Mouse (Mus musculus) stomach, embryonic 16.5 days (tissue): ENCODE results near the gene Asna1. TPM values are rescaled to one million over a fixed set of nuclear protein-coding genes. Genes with fewer than 3 reads are reported as not detected.

ENCODE experiments used
- ATAC-seq: fragments of 200-750 bp; cut with Nextera tagmentation; 2 replicates; pipeline ENCODE4 v1.8.0; 2017; ENCODE audit warnings: moderate number of reproducible peaks, moderate TSS enrichment; ENCODE audit not compliant: insufficient read depth, low FRiP score
- H3K27ac ChIP-seq: fragments of 300-500 bp; sonication (generic); 2 replicates; pipeline ENCODE4 v1.5.1; 2014; ENCODE audit warnings: low read length
- H3K27me3 ChIP-seq: fragments of 300-500 bp; sonication (generic); 2 replicates; pipeline ENCODE4 v1.6.1; 2014; ENCODE audit warnings: low read length, control low read depth, mixed read lengths; ENCODE audit not compliant: control insufficient read depth, insufficient read depth
- H3K36me3 ChIP-seq: fragments of 300-500 bp; sonication (generic); 2 replicates; pipeline ENCODE4 v1.6.1; 2014; ENCODE audit warnings: low read length; ENCODE audit not compliant: control insufficient read depth, insufficient read depth
- H3K4me1 ChIP-seq: fragments of 300-500 bp; sonication (generic); 2 replicates; pipeline ENCODE4 v1.6.1; 2014; ENCODE audit warnings: low read length, control low read depth, mixed read lengths; ENCODE audit not compliant: control insufficient read depth, insufficient read depth
- H3K4me2 ChIP-seq: fragments of 300-500 bp; sonication (generic); 2 replicates; pipeline ENCODE4 v1.6.1; 2014; ENCODE audit warnings: low read depth, low read length, mixed read lengths
- H3K4me3 ChIP-seq: fragments of 300-500 bp; sonication (generic); replicated peaks from 2 replicates; pipeline ENCODE4 v1.5.1; 2014; ENCODE audit warnings: mild to moderate bottlenecking, low read length
- H3K9ac ChIP-seq: fragments of 300-500 bp; sonication (generic); 2 replicates; pipeline ENCODE4 v1.6.1; 2014; ENCODE audit warnings: low read length
- H3K9me3 ChIP-seq: fragments of 300-500 bp; sonication (generic); replicated peaks from 2 replicates; pipeline ENCODE4 v1.6.1; 2016; ENCODE audit warnings: low read length, control low read depth; ENCODE audit not compliant: control insufficient read depth
- WGBS: fragments of 180-500 bp; shearing (Covaris S2); extraction: QIAGEN DNeasy Blood & Tissue Kit; methylation state at CpG from one replicate; pipeline ENCODE4 v1.1.7; 2014; 5-methylcytosine and 5-hydroxymethylcytosine counted together
- polyA plus RNA-seq: library from polyadenylated mRNA; unstranded; fragments of >200 nt; fragmentation: Nextera tagmentation; extraction: Ambion mirVana; gene quantifications from 2 replicates; pipeline ENCODE4 v1.2.1, GENCODE M21; 2015

Gene Asna1
- polyA plus RNA-seq, 1 experiment from 2014 or later, result 108 TPM

DNA sequence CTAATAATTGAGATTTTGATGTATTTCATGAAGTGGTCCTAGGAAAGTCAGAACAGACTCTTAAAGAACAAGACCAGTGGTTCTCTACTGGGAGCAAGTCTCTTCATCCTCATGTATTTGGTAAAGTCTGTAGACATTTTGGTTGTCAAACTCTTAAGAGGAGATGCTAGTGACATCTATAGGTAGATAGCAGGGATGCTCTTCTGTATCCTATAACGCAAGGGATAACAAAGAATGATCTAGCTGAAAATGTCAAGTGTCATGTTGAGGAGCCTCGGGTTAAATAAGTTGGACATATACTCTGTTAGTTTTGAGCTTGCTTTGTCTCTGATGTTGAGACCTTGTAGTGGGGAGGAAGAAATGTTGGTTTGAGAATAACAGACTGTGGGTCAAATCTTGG, 2.8 kb upstream of the Asna1 start:
- peaks cover 34% of the 10 kb centered on the region for H3K4me1 ChIP-seq
- peak overlapping the region; percentile 100 for H3K9ac ChIP-seq
- no peak for ATAC-seq
- 7% methylated on average over 2 of the region's 2 CpGs for WGBS
- H3K27me3 ChIP-seq, result no peaks in the 10 kb centered on the region
- H3K9me3 ChIP-seq, result no peaks in the 10 kb centered on the region
- H3K27ac ChIP-seq, result no peak overlapping the region
- peaks cover 11% of the 10 kb centered on the region; the same call in 1 of the 2 replicates for H3K36me3 ChIP-seq
- peak overlapping the region; percentile 100 for H3K4me3 ChIP-seq
- peak overlapping the region; percentile 99 for H3K4me2 ChIP-seq

GRCm38 (mm10) chr8:85027516-85027855, 2.4 kb upstream of the Asna1 start:
- 1% methylated on average over 13 of the region's 13 CpGs for WGBS
- H3K9ac ChIP-seq, result peak overlapping the region; percentile 100
- H3K27me3 ChIP-seq, result no peaks in the 10 kb centered on the region
- H3K4me1 ChIP-seq, result peaks cover 34% of the 10 kb centered on the region
- H3K4me2 ChIP-seq, result peak overlapping the region; percentile 99
- ATAC-seq, result no peak
- H3K4me3 ChIP-seq, result peak overlapping the region; percentile 100
- no peaks in the 10 kb centered on the region for H3K9me3 ChIP-seq
- H3K36me3 ChIP-seq, result peaks cover 11% of the 10 kb centered on the region; the same call in 1 of the 2 replicates
- peak overlapping the region; percentile 93 for H3K27ac ChIP-seq

DNA sequence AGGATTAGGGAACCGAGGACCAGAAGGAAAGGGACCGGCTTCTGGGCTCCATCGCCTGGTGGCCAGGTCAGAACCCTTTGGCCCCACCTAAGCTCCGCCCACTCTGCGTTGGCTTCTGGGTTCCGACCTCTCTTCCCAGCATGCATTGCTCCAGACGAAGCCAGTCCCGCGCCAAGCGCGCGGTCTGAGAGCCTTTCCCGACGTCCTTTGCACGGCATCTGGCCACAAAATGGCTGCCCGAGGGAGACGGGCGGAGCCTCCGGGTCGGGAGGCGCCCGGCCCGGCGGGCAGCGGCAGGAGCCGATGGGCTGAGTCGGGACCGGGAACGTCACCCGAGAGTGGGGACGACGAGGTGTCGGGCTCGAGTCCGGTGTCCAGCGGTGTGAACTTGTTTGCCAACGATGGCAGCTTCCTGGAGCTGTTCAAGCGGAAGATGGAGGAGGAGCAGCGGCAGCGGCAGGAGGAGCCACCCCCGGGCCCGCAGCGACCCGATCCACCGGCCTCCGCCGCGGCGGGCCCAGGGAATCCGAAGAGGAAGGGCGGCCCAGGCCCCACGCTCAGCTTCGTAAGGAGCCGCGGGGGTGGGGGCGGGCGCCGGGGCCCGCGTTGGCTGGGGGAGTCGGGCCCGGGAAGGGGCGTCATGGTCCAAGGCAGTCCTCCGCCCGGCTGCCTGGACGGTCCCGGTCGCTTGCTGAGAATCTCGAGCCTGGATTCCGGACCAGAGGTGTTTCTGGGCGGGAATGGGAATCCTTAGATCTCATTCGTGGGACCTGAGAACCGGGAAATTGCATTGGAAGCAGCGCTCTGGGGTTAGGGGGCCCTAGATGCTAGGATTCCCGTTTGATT, 1.8 kb upstream of the Asna1 start, which contains the start of gene Trir:
TSS of gene Trir (plus strand) at position 154 of the 846 bp plus-strand sequence.
- Histone ChIP-seq H3K4me3 (peak within 1 kb of the TSS; percentile 100), H3K36me3 (peaks cover 11% of the 10 kb centered on the region), H3K4me2 (peak within 1 kb of the TSS; percentile 99), H3K9me3 (no peaks in the 10 kb centered on the region), H3K27me3 (no peaks in the 10 kb centered on the region), H3K4me1 (peaks cover 34% of the 10 kb centered on the region), H3K9ac (peak within 1 kb of the TSS; percentile 100), H3K27ac (peak within 1 kb of the TSS; percentile 93)
- peak; percentile 88 for ATAC-seq
- WGBS, result under 1% methylated on average over 73 of the region's 75 CpGs

DNA sequence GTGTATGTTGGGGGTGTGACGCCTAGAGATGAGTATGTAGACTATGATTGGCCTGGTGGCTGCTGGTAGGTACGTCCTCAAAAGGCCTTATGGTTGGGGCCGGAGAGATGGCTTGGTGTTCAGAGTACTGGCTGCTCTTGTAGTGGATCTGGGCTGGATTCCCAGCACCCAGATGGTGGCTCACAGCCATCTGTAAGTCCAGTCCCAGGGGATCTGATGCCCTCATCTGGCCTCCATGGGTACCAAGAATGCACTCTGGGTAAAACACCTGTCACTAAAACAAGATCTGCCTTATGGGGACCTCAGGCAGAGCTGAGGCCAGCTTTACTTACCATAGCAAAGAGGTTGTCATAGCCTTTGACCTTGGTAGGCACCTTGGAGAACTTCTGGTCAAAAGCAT, 1.2 kb downstream of the Asna1 start:
- ATAC-seq, result no peak

GRCm38 (mm10) chr8:85021514-85022055, 3.5 kb downstream of the Asna1 start:
- Histone ChIP-seq H3K9ac (no peak overlapping the region), H3K27ac (no peak overlapping the region), H3K4me1 (peaks cover 26% of the 10 kb centered on the region), H3K36me3 (peaks cover 21% of the 10 kb centered on the region), H3K4me2 (no peak overlapping the region), H3K9me3 (no peaks in the 10 kb centered on the region), H3K27me3 (no peaks in the 10 kb centered on the region), H3K4me3 (no peak overlapping the region)
- no peak for ATAC-seq
- WGBS, result 95% methylated on average over 3 of the region's 3 CpGs

More for the DNA sequence above, 1.2 kb downstream of the Asna1 start:
- Histone ChIP-seq H3K9ac (no peak overlapping the region), H3K4me1 (peaks cover 29% of the 10 kb centered on the region), H3K4me2 (peak overlapping the region; percentile 99; the same call in 1 of the 2 replicates), H3K36me3 (peaks cover 21% of the 10 kb centered on the region), H3K9me3 (no peaks in the 10 kb centered on the region), H3K27ac (no peak overlapping the region), H3K27me3 (no peaks in the 10 kb centered on the region), H3K4me3 (peak overlapping the region; percentile 95)
- 90% methylated on average over 3 of the region's 3 CpGs for WGBS

- ATAC-seq, result no peak
- peaks cover 10% of the 10 kb centered on the region; the same call in 1 of the 2 replicates for H3K36me3 ChIP-seq
Measured at GRCm38 (mm10) chr8:85017209-85017608, 7.9 kb downstream of the Asna1 start.

GRCm38 (mm10) chr8:85016724-85017123, 8.4 kb downstream of the Asna1 start:
- no peak for ATAC-seq
- Histone ChIP-seq H3K27ac (peak overlapping the region; percentile 67), H3K4me3 (no peak overlapping the region), H3K4me2 (no peak overlapping the region), H3K4me1 (peaks cover 7% of the 10 kb centered on the region), H3K9ac (no peak overlapping the region; the same call in 1 of the 2 replicates), H3K9me3 (no peaks in the 10 kb centered on the region), H3K27me3 (peaks cover 8% of the 10 kb centered on the region; the same call in 1 of the 2 replicates), H3K36me3 (peaks cover 10% of the 10 kb centered on the region; the same call in 1 of the 2 replicates)
- WGBS, result 53% methylated on average over 10 of the region's 10 CpGs

More at GRCm38 (mm10) chr8:85017209-85017608, 7.9 kb downstream of the Asna1 start:
- 43% methylated on average over 5 of the region's 5 CpGs for WGBS
- Histone ChIP-seq H3K27me3 (0 out of 2 replicates have a peak, but pooled peaks cover 7% of the 10 kb centered on the region), H3K9ac (no peak overlapping the region), H3K4me3 (no peak overlapping the region), H3K9me3 (no peaks in the 10 kb centered on the region), H3K27ac (peak overlapping the region; percentile 67), H3K4me1 (peaks cover 7% of the 10 kb centered on the region), H3K4me2 (no peak overlapping the region)

GRCm38 (mm10) chr8:85014431-85014830, 10.7 kb downstream of the Asna1 start, which contains the start of gene Best2:
Best2 (minus strand) TSS chr8:85014531.
- 67% methylated on average over 2 of the region's 2 CpGs for WGBS
- ATAC-seq, result no peak
- Histone ChIP-seq H3K4me3 (peak within 1 kb of the TSS; percentile 38), H3K27ac (no peak within 1 kb of the TSS), H3K4me1 (peaks cover 7% of the 10 kb centered on the region), H3K36me3 (no peaks in the 10 kb centered on the region), H3K27me3 (peaks cover 20% of the 10 kb centered on the region), H3K9me3 (no peaks in the 10 kb centered on the region), H3K4me2 (peak within 1 kb of the TSS; percentile 70), H3K9ac (peak within 1 kb of the TSS; percentile 62)
